Mouse (Mus musculus) lung, embryonic 16.5 days (tissue): ENCODE measurements around the gene Mllt10. TPM values are rescaled to one million over a fixed set of nuclear protein-coding genes. Genes with fewer than 3 reads are reported as not detected.

Source experiments
- ATAC-seq: fragments of 200-750 bp; cut with Nextera tagmentation; 2 replicates; pipeline ENCODE4 v1.8.0; 2017; ENCODE audit warnings: low read depth, mild to moderate bottlenecking, moderate library complexity
- H3K27ac ChIP-seq: fragments of 300-500 bp; sonication (generic); 2 replicates; pipeline ENCODE4 v1.5.1; 2014; ENCODE audit warnings: mild to moderate bottlenecking, control low read depth, low read length
- H3K27me3 ChIP-seq: fragments of 300-500 bp; sonication (generic); 2 replicates; pipeline ENCODE4 v1.6.1; 2014; ENCODE audit warnings: low read depth, low read length, mixed read lengths; ENCODE audit not compliant: control insufficient read depth, insufficient read depth
- H3K36me3 ChIP-seq: fragments of 300-500 bp; sonication (generic); 2 replicates; pipeline ENCODE4 v1.6.1; 2014; ENCODE audit warnings: low read length; ENCODE audit not compliant: control insufficient read depth, insufficient read depth
- H3K4me1 ChIP-seq: fragments of 300-500 bp; sonication (generic); replicated peaks from 2 replicates; pipeline ENCODE4 v1.6.1; 2014; ENCODE audit warnings: low read length, mixed read lengths; ENCODE audit not compliant: control insufficient read depth, insufficient read depth
- H3K4me2 ChIP-seq: fragments of 300-500 bp; sonication (generic); 2 replicates; pipeline ENCODE4 v1.6.1; 2014; ENCODE audit warnings: low read depth, low read length, control low read depth
- H3K4me3 ChIP-seq: fragments of 300-500 bp; sonication (generic); 2 replicates; pipeline ENCODE4 v1.5.1; 2014; ENCODE audit warnings: mild to moderate bottlenecking, low read length, control low read depth
- H3K9ac ChIP-seq: fragments of 300-500 bp; sonication (generic); 2 replicates; pipeline ENCODE4 v1.6.1; 2014; ENCODE audit warnings: low read length, control low read depth
- H3K9me3 ChIP-seq: fragments of 300-500 bp; sonication (generic); 2 replicates; pipeline ENCODE4 v1.6.1; 2016; ENCODE audit warnings: low read length; ENCODE audit not compliant: control insufficient read depth
- WGBS: fragments of 180-500 bp; shearing (Covaris S2); extraction: QIAGEN DNeasy Blood & Tissue Kit; methylation state at CpG from one replicate; pipeline ENCODE4 v1.1.7; 2014; 5-methylcytosine and 5-hydroxymethylcytosine counted together
- microRNA-seq: library from miRNA; unstranded; fragments of <30 nt; microRNA quantifications from one replicate; pipeline ENCODE4, GENCODE M21; 2016
- polyA plus RNA-seq: library from polyadenylated mRNA; unstranded; fragments of >200 nt; fragmentation: Nextera tagmentation; extraction: Ambion mirVana; gene quantifications from 2 replicates; pipeline ENCODE4 v1.2.1, GENCODE M21; 2015

Mllt10 gene
- polyA plus RNA-seq, 1 experiment from 2014 or later = 56.1 TPM

DNA sequence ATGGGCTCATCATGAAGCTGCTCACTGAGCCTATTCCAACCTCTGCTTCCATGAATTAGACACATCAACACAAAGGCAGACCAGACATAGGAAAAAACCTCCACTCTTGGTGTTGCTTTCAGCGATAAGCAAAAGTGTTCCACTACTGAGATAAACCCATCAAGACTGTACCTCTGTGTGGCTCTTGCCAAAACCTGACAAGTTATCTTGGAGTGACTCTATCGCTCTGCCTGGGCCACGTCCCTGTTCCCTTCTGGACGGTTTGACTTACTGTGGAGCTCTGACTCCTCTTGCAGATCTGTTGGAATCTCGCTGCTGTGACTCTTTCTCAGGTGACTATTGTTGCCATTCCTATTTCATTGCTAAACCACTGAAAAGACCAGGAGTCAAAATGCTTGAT is 180.5 kb downstream of the Mllt10 start:
- Histone ChIP-seq H3K27ac (no peak overlapping the region), H3K9ac (no peak overlapping the region), H3K4me3 (no peak overlapping the region), H3K9me3 (no peaks in the 10 kb centered on the region), H3K36me3 (no peaks in the 10 kb centered on the region), H3K4me2 (no peak overlapping the region), H3K4me1 (no peaks in the 10 kb centered on the region), H3K27me3 (no peaks in the 10 kb centered on the region)
- WGBS = 87% methylated on average over 5 of the region's 5 CpGs
- ATAC-seq = no peak

GRCm38 (mm10) chr2:18249224-18249623 is 194.2 kb downstream of the Mllt10 start:
- WGBS = 74% methylated on average over 3 of the region's 3 CpGs
- Histone ChIP-seq H3K27ac (no peak overlapping the region), H3K36me3 (peaks cover 11% of the 10 kb centered on the region), H3K9ac (no peak overlapping the region), H3K27me3 (no peaks in the 10 kb centered on the region), H3K4me2 (no peak overlapping the region), H3K4me1 (no peaks in the 10 kb centered on the region), H3K4me3 (no peak overlapping the region), H3K9me3 (no peaks in the 10 kb centered on the region; the same call in 1 of the 2 replicates)
- no peak for ATAC-seq

Small RNA genes within 50 kb of the gene (microRNA-seq; reads per million reads assigned to microRNA genes)
- not detected for gene Gm23638
- 10.3 reads per million, percentile 25 among the genes with 10 or more reads in this experiment for gene Mir7655

Other genes with a start within 250 kb of the Mllt10 start
- gene H2al2a, start 58.3 kb upstream of the Mllt10 start, polyA plus RNA-seq = not detected in 2 replicates
- 12.1 and 13.1 TPM in 2 replicates for gene A930004D18Rik, start 17.5 kb upstream of the Mllt10 start, polyA plus RNA-seq
- gene Skida1, start 6.2 kb upstream of the Mllt10 start, polyA plus RNA-seq = 5.1 and 5.5 TPM in 2 replicates